Mouse (Mus musculus): ENCODE measurements around the gene Slc38a2.
A peak's percentile ranks its signal among the peaks of the same experiment; 100 is the strongest.

- TF ChIP-seq POLR2A (IDR thresholded peaks at IDR 0.05; ENCODE audit: borderline replicate concordance, extremely low read depth, insufficient read depth, insufficient read length, poor library complexity, severe bottlenecking) (no peak), CTCF (IDR thresholded peaks at IDR 0.05; ENCODE audit: borderline replicate concordance, extremely low read depth, insufficient read depth, insufficient read length) (peak; percentile 80; the same call in 1 of the 2 replicates)
These were observed 32.9 kb downstream of the Slc38a2 start for GRCm38 (mm10) chr15:96666663-96667062.

All from brain, embryonic 14.5 days (tissue).